Mouse (Mus musculus) lung, adult 2 months (tissue): ENCODE data around the gene Inpp5e. TPM values are rescaled to one million over a fixed set of nuclear protein-coding genes. Genes with fewer than 3 reads are reported as not detected.
"Not testable (repeated sequence)": the region's sequence is repeated elsewhere in the genome, so short reads cannot be mapped to it uniquely, and the experiment has no call there.

Experiments
- DNase-seq: peaks from one replicate; pipeline ENCODE4 v3.0.0; 2022
- H3K4me1 ChIP-seq: fragments of 200-500 bp; 2 replicates; pipeline ENCODE4 v1.6.1; 2011; ENCODE audit warnings: low read length; ENCODE audit not compliant: control insufficient read depth, insufficient read depth
- H3K4me3 ChIP-seq: fragments of 200-500 bp; replicated peaks from 2 replicates; pipeline ENCODE3; 2011; ENCODE audit warnings: low read depth, mild to moderate bottlenecking, control low read depth, low read length; ENCODE audit errors: extremely low read depth
- CTCF ChIP-seq: fragments of 200-500 bp; IDR thresholded peaks from 2 replicates; pipeline ENCODE4 v1.5.1; 2011; ENCODE audit warnings: mild to moderate bottlenecking, low read length, control low read depth; ENCODE audit not compliant: insufficient read depth
- POLR2A ChIP-seq: fragments of 200-500 bp; IDR thresholded peaks from 2 replicates; pipeline ENCODE4 v1.6.1; 2011; ENCODE audit warnings: low read depth, mild to moderate bottlenecking, control low read depth, low read length, borderline replicate concordance; ENCODE audit errors: extremely low read depth
- WGBS: fragments of 180-500 bp; shearing (Covaris S2); methylation state at CpG from one replicate; pipeline ENCODE4 v1.1.7; 2018; 5-methylcytosine and 5-hydroxymethylcytosine counted together
- polyA plus RNA-seq: library from polyadenylated mRNA; depleted of rRNA; stranded (reverse); fragments of >200 nt; gene quantifications from 2 replicates; pipeline ENCODE4 v1.2.3, GENCODE M21; 2012

The Inpp5e gene
- polyA plus RNA-seq, 1 experiment = 26.4 TPM

DNA sequence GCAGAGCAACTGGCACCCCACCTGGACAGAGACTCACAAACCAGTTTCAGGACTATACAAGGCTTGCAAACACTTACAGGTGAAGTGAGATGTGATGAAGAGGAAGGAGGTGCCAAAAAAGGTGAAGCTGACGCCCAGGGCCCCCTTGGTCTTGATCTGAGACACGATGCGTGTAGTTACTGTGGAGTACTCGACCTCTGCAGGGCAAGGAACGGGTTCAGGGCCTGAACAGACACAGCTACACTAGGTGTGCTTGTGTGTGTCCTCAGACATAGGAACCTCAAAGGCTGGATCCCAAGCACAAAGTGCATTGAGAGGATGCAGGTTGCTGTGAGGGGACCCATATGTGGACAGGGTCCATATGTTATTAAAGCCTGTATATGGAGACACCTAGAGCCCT is 8.7 kb downstream of the Inpp5e start:
- Histone ChIP-seq H3K4me1 (no peaks in the 10 kb centered on the region), H3K4me3 (no peak overlapping the region)
- TF ChIP-seq CTCF = no peak
- no peak for TF ChIP-seq POLR2A
- no peak for DNase-seq
- 84% methylated on average over 5 of the region's 5 CpGs for WGBS

DNA sequence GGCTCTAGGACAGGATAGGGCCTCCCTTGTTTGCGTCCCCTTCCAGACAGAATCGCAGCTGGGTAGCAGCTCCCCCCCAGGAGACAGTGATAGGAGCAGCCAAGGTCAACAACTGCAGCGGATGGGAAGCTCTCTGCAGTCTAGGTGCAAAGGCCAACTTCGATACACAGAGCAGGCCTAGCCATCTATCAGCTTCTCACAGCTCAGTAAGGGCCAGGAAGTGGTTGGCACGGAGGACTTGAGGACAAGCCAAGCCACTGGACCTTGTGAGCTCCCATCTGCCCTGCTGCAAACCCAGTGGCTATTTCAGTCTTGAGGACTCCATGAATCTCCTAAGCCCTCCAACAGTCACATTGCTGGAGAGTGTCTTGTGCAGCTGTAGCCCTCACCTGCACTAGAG is 9.4 kb downstream of the Inpp5e start:
- TF ChIP-seq POLR2A = no peak
- no peak for TF ChIP-seq CTCF
- no peak for DNase-seq
- WGBS = 61% methylated on average over 5 of the region's 5 CpGs

DNA sequence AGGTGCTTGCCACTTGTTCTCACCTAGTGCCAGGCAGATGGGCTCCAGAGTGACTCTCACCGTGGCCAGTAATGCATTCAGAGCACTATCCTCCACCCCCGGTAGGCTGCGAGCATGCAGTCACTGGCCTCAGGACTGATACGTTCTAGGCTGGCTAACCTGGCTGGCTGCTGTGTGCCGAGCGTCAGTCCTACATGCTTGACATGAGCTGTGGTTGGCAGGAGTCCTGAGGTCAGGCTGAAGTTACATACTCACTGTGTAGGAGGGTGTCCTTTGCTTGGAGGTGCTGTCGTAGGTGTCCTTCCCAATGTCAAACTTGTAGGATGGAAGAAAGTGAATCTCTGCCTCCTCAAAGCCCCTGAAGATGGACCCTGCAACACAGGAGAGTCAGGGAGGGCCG is 10.0 kb downstream of the Inpp5e start:
- no peak for DNase-seq
- Histone ChIP-seq H3K4me3 (no peak overlapping the region), H3K4me1 (no peaks in the 10 kb centered on the region)
- WGBS = 86% methylated on average over 8 of the region's 8 CpGs
- TF ChIP-seq POLR2A (no peak), CTCF (no peak)

More for the DNA sequence above, 9.4 kb downstream of the Inpp5e start:
- H3K4me3 ChIP-seq = no peak overlapping the region
- no peaks in the 10 kb centered on the region for H3K4me1 ChIP-seq

DNA sequence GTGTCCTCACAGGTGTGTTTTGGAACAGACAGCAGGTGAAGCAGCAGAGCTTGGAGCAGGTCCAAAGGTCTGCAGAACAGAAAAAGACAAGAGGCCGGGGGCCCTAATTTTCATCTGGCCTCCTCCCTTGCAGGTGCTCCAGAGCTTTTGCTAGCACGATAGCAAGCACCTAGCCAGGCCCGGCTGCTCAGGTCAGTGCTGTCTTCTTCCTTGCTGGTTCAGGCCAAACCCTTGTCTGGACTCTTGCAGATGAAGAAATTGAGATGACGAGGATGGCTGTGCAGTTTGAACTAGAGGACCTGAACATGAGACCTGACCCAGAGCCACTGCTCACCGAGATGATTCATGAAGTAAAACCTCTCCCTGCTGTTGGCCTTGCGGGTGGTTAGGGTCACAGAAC is 17.4 kb downstream of the Inpp5e start:
- peaks cover 10% of the 10 kb centered on the region for H3K4me1 ChIP-seq
- no peak for TF ChIP-seq POLR2A
- TF ChIP-seq CTCF = no peak
- WGBS = 90% methylated on average over 6 of the region's 6 CpGs
- DNase-seq = no peak
- H3K4me3 ChIP-seq = no peak overlapping the region

DNA sequence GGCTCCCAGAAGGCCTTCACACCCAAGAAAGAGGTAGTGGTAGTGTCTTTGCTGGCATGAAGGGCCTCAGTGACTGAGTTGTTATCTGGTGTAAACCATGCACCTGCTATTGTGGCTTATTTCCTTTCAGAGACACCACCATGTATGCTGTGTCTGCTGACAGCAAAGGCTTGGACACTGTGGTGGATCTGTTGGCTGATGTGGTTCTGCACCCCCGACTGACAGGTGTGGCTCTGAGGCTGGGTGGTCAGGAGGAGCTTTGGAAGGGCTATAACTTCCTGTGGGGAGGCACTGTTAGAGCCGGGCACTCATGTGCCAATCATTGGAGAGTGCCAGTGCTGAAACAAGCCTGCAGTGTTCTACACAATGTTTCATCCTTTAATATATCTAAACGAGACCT is 18.0 kb downstream of the Inpp5e start:
- WGBS = 73% methylated on average over 3 of the region's 3 CpGs
- no peak overlapping the region for H3K4me3 ChIP-seq
- no peak for DNase-seq
- H3K4me1 ChIP-seq = peaks cover 10% of the 10 kb centered on the region
- TF ChIP-seq POLR2A = no peak
- no peak for TF ChIP-seq CTCF

DNA sequence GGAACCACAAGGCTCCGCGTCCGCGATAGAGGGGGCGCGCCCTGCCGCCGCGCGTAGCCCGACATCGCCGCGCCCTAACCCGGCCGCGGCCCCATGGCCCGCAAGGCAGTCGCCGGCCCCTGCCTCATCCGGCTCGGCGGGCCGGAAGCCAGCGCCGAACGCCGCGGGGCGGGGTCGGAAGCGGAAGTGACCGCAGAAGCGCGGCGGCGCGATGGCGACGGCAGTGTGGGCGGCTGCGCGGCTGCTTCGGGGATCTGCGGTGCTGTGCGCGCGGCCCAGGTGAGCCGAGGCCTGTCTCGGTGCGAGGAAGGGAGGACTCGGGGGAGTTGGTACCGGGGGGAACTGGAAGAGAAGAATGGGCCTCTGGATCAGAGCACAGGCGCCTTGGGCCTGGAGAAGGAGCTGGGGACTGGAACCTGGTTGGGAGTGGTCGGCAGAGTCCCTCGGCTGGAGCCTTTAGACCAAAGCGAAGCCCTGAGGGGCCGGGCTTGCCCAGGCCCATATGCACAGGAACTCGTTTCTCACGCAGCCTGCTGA is 19.8 kb downstream of the Inpp5e start, which contains the start of the genes Entr1 and Pmpca:
Gene Entr1, minus strand, starts transcription at position 163 of the 537 bp plus-strand sequence.
Gene Pmpca, plus strand, starts transcription at position 186 of the 537 bp plus-strand sequence.
- DNase-seq = peak; percentile 85
- under 1% methylated on average over 59 of the region's 60 CpGs for WGBS
- Histone ChIP-seq H3K4me1 (peaks cover 10% of the 10 kb centered on the region), H3K4me3 (peak within 1 kb of the TSS; percentile 89)
- TF ChIP-seq CTCF (no peak), POLR2A (peak; percentile 76; the same call in 1 of the 2 replicates)

DNA sequence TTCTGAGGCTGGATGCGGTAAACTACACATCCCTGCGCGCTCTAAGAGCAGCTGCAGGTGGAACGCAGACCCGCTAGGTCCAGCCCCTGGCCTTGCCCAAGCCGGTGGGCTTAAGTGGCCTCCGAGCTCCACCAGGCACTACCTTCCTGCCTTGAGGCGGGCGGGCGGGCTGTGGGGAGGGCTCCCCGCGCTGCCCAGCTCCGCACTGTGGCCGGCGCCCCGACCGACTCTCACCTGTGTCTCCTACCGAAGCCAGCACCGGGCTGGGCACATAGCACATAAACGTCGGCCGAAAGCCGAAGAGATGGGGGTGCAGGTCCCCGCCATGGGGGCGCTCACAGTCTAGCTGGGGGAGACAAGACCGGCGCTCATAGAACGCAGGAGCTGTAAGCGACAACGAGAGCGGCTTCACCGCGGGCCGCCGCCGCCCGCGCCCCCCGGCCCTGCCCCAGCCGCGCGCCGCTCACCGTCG is 20.3 kb downstream of the Inpp5e start:
- TF ChIP-seq CTCF = no peak
- no peak for DNase-seq
- WGBS = under 1% methylated on average over 45 of the region's 45 CpGs
- H3K4me1 ChIP-seq = peaks cover 10% of the 10 kb centered on the region
- H3K4me3 ChIP-seq = peak overlapping the region; percentile 89

DNA sequence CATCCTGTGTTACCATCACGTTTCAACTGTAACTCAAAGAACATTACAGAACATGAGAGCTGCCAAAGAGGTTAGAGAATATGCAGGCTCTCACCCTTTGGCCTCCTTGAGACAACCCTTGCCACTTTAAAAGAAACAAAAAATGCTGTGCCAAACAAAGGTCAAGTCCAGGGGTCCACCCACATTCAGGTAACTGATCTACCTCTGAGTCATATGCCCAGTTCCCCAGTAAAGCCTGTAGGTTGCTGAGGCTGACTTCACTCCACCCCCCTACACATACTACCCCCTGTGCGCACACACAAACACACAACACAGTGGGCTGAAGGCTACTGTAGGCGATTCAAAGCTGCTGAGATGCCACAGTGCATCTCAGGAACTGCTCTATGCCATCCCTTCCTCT is 21.3 kb downstream of the Inpp5e start:
- peaks cover 10% of the 10 kb centered on the region for H3K4me1 ChIP-seq
- 85% methylated on average over 3 of the region's 3 CpGs for WGBS
- H3K4me3 ChIP-seq = no peak overlapping the region
- TF ChIP-seq CTCF (no peak), POLR2A (no peak)
- no peak for DNase-seq

DNA sequence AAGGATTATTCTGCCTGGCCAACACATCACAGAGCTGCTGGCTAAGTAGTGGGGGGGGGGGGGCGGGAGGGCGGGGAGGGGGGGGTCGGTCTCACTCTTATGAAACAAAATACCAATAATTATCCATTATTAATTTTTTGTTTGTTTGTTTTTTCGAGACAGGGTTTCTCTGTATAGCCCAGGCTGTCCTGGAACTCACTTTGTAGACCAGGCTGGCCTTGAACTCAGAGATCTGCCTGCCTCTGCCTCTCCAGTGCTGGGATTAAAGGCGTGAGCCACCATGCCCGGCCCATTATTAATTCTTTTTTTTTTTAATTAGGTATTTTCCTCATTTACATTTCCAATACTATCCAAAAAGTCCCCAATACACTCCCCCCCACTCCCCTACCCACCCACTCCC is 28.1 kb downstream of the Inpp5e start:
- not testable (repeated sequence) for H3K4me1 ChIP-seq, DNase-seq
- H3K4me3 ChIP-seq = peak overlapping the region; percentile 70
- WGBS = 36% methylated on average over 6 of the region's 6 CpGs

DNA sequence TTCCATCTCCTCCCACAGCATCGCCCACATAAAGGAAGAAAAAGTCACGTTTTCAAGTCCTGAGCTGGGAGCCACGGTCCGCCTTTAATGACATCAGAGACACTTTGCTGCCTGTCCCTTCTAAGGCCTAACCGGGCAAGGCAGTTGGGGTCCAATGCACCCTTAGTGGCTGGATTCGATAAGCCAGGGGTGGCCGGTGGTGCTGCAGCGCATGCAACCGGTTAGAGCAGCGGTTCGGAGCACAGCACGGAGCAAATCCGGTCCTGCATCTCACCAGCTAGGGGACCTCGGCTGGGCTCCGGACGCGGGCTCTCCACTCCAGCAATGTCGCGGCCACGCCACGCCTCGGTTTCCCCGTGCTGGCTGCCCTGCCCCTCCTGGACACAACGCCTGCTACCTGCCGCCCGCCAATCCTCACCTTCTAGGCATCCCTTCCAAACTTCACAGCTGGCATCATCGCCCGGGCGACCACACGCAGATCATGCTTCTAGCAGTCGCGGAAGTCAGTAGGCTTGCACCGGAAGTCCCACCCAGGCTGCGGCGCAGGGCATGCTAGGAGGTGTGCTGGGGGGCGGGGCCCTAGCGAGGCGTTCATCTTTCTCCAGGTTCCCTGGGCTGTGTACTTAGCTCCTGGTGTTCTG is 28.8 kb downstream of the Inpp5e start, which contains the start of gene Snapc4:
Gene Snapc4, minus strand, starts transcription at position 523 of the 641 bp plus-strand sequence.
- under 1% methylated on average over 38 of the region's 38 CpGs for WGBS
- TF ChIP-seq CTCF = no peak
- 0 out of 2 replicates have a peak, but pooled peaks have one; percentile 24 for TF ChIP-seq POLR2A
- Histone ChIP-seq H3K4me3 (peak within 1 kb of the TSS; percentile 94), H3K4me1 (peaks cover 3% of the 10 kb centered on the region)
- DNase-seq = peak; percentile 78

DNA sequence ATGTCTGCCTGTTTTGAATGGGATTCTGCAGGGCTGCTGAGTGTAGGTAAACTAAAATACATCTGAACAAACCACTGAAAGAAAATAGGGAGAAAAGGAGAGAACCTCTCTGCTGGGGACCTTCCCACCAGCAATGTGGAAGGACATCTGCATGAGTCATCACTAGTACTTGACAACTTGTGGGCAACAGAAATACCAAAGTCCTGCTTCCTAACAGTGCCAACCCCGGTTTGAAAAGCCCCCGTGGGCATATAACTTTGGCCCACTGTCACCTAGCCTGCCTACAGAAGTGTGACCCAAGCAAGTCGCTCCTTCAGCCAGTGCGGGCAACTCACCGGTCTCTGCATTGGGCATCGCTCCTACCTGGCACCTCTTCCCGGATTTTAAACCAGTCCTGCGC is 36.6 kb downstream of the Inpp5e start:
- Histone ChIP-seq H3K4me1 (no peaks in the 10 kb centered on the region), H3K4me3 (no peak overlapping the region)
- TF ChIP-seq POLR2A (no peak), CTCF (no peak)
- 92% methylated on average over 8 of the region's 8 CpGs for WGBS
- DNase-seq = no peak
